Mouse (Mus musculus): ENCODE data around the gene Klhl41. TPM values are rescaled to one million over a fixed set of nuclear protein-coding genes. Genes with fewer than 3 reads are reported as not detected.

The Klhl41 gene
- polyA plus RNA-seq, 1 experiment from 2014 or later = 0.12 TPM

DNA sequence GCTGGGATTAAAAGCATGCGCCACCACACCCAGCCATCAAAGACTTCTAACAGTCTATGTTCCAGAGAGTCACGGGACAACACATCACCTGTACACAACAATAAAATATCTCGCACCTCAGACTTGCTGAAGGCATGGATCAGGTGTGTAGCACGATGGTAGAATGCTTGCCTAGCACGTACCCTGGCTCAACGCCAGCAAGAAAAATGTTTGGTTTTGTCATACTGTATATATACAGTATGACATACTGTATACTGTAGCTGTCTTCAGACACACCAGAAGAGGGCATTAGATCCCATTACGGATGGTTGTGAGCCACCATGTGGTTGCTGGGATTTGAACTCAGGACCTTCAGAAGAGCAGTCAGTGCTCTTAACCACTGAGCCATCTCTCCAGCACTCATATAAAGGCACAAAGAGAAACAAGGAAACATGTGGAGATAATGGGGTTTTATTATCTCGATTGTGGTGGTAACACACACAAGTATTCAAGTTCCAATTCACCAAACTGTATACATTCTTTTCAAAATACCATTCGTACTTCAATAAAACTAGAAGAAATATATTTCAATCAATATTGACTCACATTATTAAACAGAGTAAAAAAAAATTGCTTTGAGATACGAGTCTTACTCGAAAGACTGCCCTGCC lies 24.8 kb upstream of the Klhl41 start:
- Histone ChIP-seq H3K9ac (ENCODE audit: low read length) (no peak overlapping the region), H3K4me3 (ENCODE audit: low read depth, low read length) (no peak overlapping the region), H3K9me3 (ENCODE audit: control insufficient read depth, low read length) (no peaks in the 10 kb centered on the region), H3K36me3 (ENCODE audit: control insufficient read depth, insufficient read depth, low read length) (no peaks in the 10 kb centered on the region), H3K27ac (ENCODE audit: low read depth, low read length) (no peak overlapping the region), H3K4me2 (no peak overlapping the region), H3K4me1 (ENCODE audit: control insufficient read depth, insufficient read depth, low read length) (0 out of 2 replicates have a peak, but pooled peaks cover 4% of the 10 kb centered on the region), H3K27me3 (ENCODE audit: control insufficient read depth, insufficient read depth, low read length) (no peaks in the 10 kb centered on the region)
- ATAC-seq (ENCODE audit: low FRiP score) (no peak), DNase-seq (ENCODE audit: low spot score, missing footprints) (no peak)
- WGBS = 93% methylated on average over 11 of the region's 11 CpGs

DNA sequence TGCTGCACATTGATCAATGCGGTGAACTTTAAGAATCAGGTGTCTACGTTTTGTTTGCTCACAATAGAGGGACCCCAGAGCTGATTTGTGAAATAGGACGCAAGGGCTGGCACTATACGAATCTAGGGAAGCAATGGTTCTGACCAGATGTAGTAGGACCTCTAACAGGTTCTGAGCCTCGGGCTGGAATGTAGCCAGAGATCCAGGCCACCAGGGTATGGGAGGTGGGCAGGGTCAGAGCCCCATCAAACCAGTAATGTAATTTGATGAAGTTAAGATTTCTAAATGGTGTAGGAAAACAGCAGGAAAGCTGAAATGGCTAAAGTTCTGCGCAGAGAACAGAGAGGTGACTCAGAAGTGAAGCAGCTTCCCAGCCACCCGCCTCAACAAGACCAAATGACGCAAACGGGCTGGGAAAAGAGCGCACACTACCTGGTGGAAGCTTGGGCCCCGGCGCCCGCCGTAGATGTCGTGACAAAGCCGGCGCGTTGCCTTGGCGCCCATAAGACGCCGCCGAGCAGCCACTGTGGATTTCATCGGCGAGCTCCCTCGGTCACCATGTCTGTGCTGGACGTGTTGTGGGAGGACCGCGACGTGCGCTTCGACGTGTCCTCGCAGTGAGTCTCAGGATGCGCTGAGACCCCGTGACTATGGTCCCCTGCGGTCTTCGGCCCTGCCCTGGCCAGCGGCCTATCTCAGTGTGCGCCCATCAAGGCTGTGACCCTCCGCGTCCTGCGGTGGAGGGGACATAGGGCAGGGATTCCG lies 23.0 kb upstream of the Klhl41 start, which contains the start of gene Bbs5:
Gene Bbs5, plus strand, starts transcription at position 446 of the 765 bp plus-strand sequence.
- ATAC-seq (ENCODE audit: low FRiP score) (peak; percentile 95), DNase-seq (ENCODE audit: low spot score, missing footprints) (peak; percentile 98)
- Histone ChIP-seq H3K27ac (ENCODE audit: low read depth, low read length) (no peak within 1 kb of the TSS), H3K9ac (ENCODE audit: low read length) (peak within 1 kb of the TSS; percentile 71), H3K4me2 (peak within 1 kb of the TSS; percentile 44), H3K4me1 (ENCODE audit: control insufficient read depth, insufficient read depth, low read length) (0 out of 2 replicates have a peak, but pooled peaks cover 4% of the 10 kb centered on the region), H3K27me3 (ENCODE audit: control insufficient read depth, insufficient read depth, low read length) (no peaks in the 10 kb centered on the region), H3K4me3 (ENCODE audit: low read depth, low read length) (peak within 1 kb of the TSS; percentile 80), H3K9me3 (ENCODE audit: control insufficient read depth, low read length) (no peaks in the 10 kb centered on the region), H3K36me3 (ENCODE audit: control insufficient read depth, insufficient read depth, low read length) (no peaks in the 10 kb centered on the region)
- WGBS = 4% methylated on average over 43 of the region's 43 CpGs

DNA sequence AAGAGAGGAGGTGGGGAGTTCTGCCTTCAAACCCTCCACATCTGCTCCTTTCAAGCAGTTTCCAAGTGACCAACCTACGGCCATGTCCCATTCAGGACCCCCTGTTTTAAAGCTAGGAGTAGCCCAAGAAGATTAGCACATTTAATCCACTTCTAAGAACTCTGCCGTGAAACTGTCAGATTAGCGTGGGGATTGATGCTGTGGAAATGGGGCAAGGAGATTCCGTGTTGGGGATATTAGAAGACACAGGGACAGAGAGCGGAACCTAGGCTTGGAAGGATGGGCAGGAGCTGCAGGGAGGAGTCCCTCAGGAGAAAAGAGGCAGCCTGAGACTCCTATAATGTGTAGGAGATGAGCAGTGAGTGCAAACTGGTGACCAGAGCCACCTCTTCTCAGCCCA lies 20.2 kb upstream of the Klhl41 start:
- H3K9me3 ChIP-seq (ENCODE audit: control insufficient read depth, low read length) = no peaks in the 10 kb centered on the region
- no peak overlapping the region for H3K27ac ChIP-seq (ENCODE audit: low read depth, low read length)
- H3K4me1 ChIP-seq (ENCODE audit: control insufficient read depth, insufficient read depth, low read length) = 0 out of 2 replicates have a peak, but pooled peaks cover 4% of the 10 kb centered on the region
- H3K4me2 ChIP-seq = no peak overlapping the region
- no peak for ATAC-seq (ENCODE audit: low FRiP score)
- DNase-seq (ENCODE audit: low spot score, missing footprints) = no peak
- H3K27me3 ChIP-seq (ENCODE audit: control insufficient read depth, insufficient read depth, low read length) = no peaks in the 10 kb centered on the region
- WGBS = 55% methylated on average over 5 of the region's 5 CpGs
- H3K36me3 ChIP-seq (ENCODE audit: control insufficient read depth, insufficient read depth, low read length) = no peaks in the 10 kb centered on the region
- H3K4me3 ChIP-seq (ENCODE audit: low read depth, low read length) = no peak overlapping the region
- H3K9ac ChIP-seq (ENCODE audit: low read length) = no peak overlapping the region

DNA sequence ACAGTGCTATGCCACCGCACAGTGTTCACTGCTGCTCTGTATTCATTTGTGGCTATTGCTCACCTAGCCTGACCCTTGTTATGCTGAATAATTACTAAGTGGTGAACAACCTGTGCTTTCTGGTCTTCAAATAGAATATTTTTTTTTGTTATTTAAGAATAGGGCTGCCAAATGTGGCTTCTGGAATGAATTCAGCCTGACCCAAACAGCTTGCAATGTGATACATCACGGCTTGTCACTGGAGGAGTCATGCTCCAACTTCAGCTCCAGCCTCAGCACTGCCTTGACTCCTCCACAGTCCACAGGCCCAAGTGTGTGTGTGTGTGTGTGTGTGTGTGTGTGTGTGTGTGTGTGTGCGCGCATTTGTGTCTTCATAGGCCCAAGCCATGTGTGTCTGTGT lies 10.6 kb upstream of the Klhl41 start:
- H3K27me3 ChIP-seq (ENCODE audit: control insufficient read depth, insufficient read depth, low read length) = no peaks in the 10 kb centered on the region
- H3K9ac ChIP-seq (ENCODE audit: low read length) = no peak overlapping the region
- no peak overlapping the region for H3K4me2 ChIP-seq
- DNase-seq (ENCODE audit: low spot score, missing footprints) (no peak), ATAC-seq (ENCODE audit: low FRiP score) (no peak)
- no peak overlapping the region for H3K27ac ChIP-seq (ENCODE audit: low read depth, low read length)
- H3K36me3 ChIP-seq (ENCODE audit: control insufficient read depth, insufficient read depth, low read length) = no peaks in the 10 kb centered on the region
- H3K4me3 ChIP-seq (ENCODE audit: low read depth, low read length) = no peak overlapping the region
- no peaks in the 10 kb centered on the region for H3K9me3 ChIP-seq (ENCODE audit: control insufficient read depth, low read length)
- WGBS = 93% methylated on average over 4 of the region's 4 CpGs
- no peaks in the 10 kb centered on the region for H3K4me1 ChIP-seq (ENCODE audit: control insufficient read depth, insufficient read depth, low read length)

DNA sequence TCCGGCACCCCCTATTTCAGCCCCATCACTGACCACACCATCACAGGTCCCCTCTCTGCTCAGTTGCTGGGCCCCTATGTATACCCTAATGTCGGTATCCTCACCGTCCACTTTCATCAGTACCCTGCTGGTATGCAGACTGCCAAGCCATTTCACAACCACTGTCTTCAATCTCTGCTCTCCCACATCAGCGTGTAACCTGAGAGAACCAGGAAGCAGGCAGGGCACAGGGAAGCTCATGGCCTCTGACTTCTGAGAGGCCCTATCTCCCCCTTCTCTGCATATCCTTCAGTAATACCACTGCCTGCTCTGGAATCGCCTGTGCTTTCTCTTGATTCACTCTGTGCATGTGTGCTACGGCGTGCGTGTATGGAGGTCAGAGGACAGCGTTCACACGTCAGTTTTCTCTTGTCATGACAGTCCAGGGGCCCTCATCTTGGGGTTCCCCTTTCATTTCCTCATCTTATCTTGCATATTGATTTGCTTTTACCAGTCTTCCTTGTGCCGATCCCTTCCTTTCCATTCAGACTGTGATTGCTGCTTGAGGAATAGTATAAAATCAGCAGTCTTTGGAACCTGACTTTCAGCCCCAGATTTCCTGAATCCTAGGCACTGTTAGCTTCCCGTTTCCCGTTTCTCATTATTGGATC lies 6.0 kb upstream of the Klhl41 start:
- H3K9ac ChIP-seq (ENCODE audit: low read length) = no peak overlapping the region
- no peak overlapping the region for H3K4me2 ChIP-seq
- no peaks in the 10 kb centered on the region for H3K9me3 ChIP-seq (ENCODE audit: control insufficient read depth, low read length)
- ATAC-seq (ENCODE audit: low FRiP score) = no peak
- no peaks in the 10 kb centered on the region for H3K27me3 ChIP-seq (ENCODE audit: control insufficient read depth, insufficient read depth, low read length)
- H3K36me3 ChIP-seq (ENCODE audit: control insufficient read depth, insufficient read depth, low read length) = no peaks in the 10 kb centered on the region; the same call in 1 of the 2 replicates
- DNase-seq (ENCODE audit: low spot score, missing footprints) = no peak
- H3K4me1 ChIP-seq (ENCODE audit: control insufficient read depth, insufficient read depth, low read length) = no peaks in the 10 kb centered on the region
- WGBS = 88% methylated on average over 13 of the region's 13 CpGs
- no peak overlapping the region for H3K27ac ChIP-seq (ENCODE audit: low read depth, low read length)
- no peak overlapping the region for H3K4me3 ChIP-seq (ENCODE audit: low read depth, low read length)

DNA sequence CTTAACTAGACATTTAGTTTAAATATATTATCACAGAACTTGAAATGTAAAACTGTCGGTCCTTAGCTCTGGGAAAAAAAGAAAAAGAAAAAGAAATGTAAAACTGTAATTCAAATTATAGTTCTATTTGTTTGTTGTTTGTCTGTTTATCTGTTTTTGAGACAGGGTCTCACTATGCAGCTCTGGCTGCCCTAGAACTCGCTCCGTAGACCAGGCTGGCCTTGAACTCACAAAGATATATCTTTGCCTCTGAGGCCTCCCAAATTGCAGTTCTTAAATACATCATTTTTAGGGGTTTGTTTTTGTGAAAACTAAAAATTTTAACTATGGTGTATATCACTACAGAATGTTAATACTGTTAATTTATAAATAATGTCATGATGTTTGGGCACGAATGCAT lies 2.3 kb upstream of the Klhl41 start:
- H3K36me3 ChIP-seq (ENCODE audit: control insufficient read depth, insufficient read depth, low read length) = no peaks in the 10 kb centered on the region; the same call in none of the 2 replicates
- no peaks in the 10 kb centered on the region for H3K27me3 ChIP-seq (ENCODE audit: control insufficient read depth, insufficient read depth, low read length)
- H3K4me1 ChIP-seq (ENCODE audit: control insufficient read depth, insufficient read depth, low read length) = no peaks in the 10 kb centered on the region
- H3K27ac ChIP-seq (ENCODE audit: low read depth, low read length) = no peak overlapping the region
- no peak for ATAC-seq (ENCODE audit: low FRiP score)
- no peak overlapping the region for H3K9ac ChIP-seq (ENCODE audit: low read length)
- WGBS = 95% methylated on average over 4 of the region's 4 CpGs
- H3K9me3 ChIP-seq (ENCODE audit: control insufficient read depth, low read length) = no peaks in the 10 kb centered on the region
- H3K4me2 ChIP-seq = no peak overlapping the region
- H3K4me3 ChIP-seq (ENCODE audit: low read depth, low read length) = no peak overlapping the region
- peak; percentile 82 for DNase-seq (ENCODE audit: low spot score, missing footprints)

DNA sequence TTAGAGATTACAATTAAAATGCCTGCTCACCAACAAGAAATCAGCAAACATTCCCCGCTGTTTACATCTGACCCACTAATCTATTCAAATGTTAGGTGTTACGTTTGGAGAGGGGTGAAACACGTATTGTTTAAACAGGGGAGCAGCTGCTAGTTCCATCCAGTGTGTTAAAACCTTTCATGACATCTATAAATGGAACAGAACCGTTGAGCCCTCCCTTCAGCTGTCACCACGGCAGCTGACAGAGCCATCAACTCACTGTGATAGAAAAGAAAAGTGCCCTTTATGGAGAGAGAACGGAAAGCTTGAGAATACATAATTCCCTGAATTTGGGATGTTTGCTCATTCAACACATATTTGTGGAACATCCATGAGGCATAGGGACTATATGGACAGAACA lies 1.5 kb upstream of the Klhl41 start:
- Histone ChIP-seq H3K36me3 (ENCODE audit: control insufficient read depth, insufficient read depth, low read length) (no peaks in the 10 kb centered on the region; the same call in none of the 2 replicates), H3K9me3 (ENCODE audit: control insufficient read depth, low read length) (no peaks in the 10 kb centered on the region), H3K9ac (ENCODE audit: low read length) (no peak overlapping the region), H3K4me3 (ENCODE audit: low read depth, low read length) (no peak overlapping the region), H3K4me1 (ENCODE audit: control insufficient read depth, insufficient read depth, low read length) (no peaks in the 10 kb centered on the region), H3K27me3 (ENCODE audit: control insufficient read depth, insufficient read depth, low read length) (no peaks in the 10 kb centered on the region), H3K4me2 (no peak overlapping the region), H3K27ac (ENCODE audit: low read depth, low read length) (no peak overlapping the region)
- WGBS = 73% methylated on average over 6 of the region's 6 CpGs
- ATAC-seq (ENCODE audit: low FRiP score) (no peak), DNase-seq (ENCODE audit: low spot score, missing footprints) (peak; percentile 67)

DNA sequence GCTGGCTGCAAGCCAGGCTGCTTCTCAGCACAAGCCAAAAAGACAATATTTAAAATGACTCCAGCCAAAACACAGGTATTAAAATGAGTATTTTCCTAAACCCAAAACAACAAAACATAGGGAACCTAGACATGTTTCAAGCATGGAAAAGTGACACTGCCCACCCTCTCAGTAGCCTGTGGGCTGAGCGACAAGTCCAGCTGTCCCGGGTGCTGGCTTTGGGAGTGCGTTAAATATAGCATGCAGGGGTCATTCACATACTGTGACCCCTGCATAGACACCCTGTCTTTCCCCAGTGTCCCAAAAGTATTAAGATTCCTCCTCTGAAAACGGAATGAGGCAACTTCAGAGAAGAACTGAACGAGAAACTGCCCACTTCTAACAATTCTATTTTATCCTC lies 3.8 kb downstream of the Klhl41 start:
- Histone ChIP-seq H3K27me3 (ENCODE audit: control insufficient read depth, insufficient read depth, low read length) (no peaks in the 10 kb centered on the region), H3K27ac (ENCODE audit: low read depth, low read length) (no peak overlapping the region), H3K9ac (ENCODE audit: low read length) (no peak overlapping the region), H3K4me3 (ENCODE audit: low read depth, low read length) (no peak overlapping the region), H3K4me2 (no peak overlapping the region), H3K9me3 (ENCODE audit: control insufficient read depth, low read length) (no peaks in the 10 kb centered on the region), H3K4me1 (ENCODE audit: control insufficient read depth, insufficient read depth, low read length) (no peaks in the 10 kb centered on the region), H3K36me3 (ENCODE audit: control insufficient read depth, insufficient read depth, low read length) (no peaks in the 10 kb centered on the region; the same call in 1 of the 2 replicates)
- ATAC-seq (ENCODE audit: low FRiP score) (no peak), DNase-seq (ENCODE audit: low spot score, missing footprints) (no peak)
- WGBS = 75% methylated on average over 5 of the region's 5 CpGs

DNA sequence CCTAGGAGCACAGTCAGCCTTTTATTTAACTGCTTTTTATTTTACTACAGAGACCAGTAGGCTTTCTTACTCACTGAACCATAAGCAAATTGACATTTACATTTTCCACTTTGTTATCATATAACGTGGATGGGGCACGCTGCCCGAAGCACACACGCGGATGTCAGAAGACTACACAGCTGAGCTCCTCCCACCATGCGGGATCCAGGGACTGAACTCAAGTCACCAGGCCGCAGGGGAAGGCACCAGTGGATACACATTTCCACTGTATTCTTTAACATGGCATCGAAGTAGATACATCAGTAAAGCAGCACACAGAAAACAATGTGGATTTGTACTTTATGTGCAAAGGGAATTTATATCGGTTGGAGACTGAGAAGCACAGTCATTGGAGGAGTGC lies 5.3 kb downstream of the Klhl41 start:
- Histone ChIP-seq H3K4me3 (ENCODE audit: low read depth, low read length) (no peak overlapping the region), H3K27ac (ENCODE audit: low read depth, low read length) (no peak overlapping the region), H3K36me3 (ENCODE audit: control insufficient read depth, insufficient read depth, low read length) (no peaks in the 10 kb centered on the region; the same call in 1 of the 2 replicates), H3K27me3 (ENCODE audit: control insufficient read depth, insufficient read depth, low read length) (no peaks in the 10 kb centered on the region), H3K4me2 (no peak overlapping the region), H3K4me1 (ENCODE audit: control insufficient read depth, insufficient read depth, low read length) (no peaks in the 10 kb centered on the region), H3K9me3 (ENCODE audit: control insufficient read depth, low read length) (no peaks in the 10 kb centered on the region), H3K9ac (ENCODE audit: low read length) (no peak overlapping the region)
- DNase-seq (ENCODE audit: low spot score, missing footprints) (peak; percentile 69), ATAC-seq (ENCODE audit: low FRiP score) (no peak)
- WGBS = 91% methylated on average over 9 of the region's 9 CpGs
